Mouse (Mus musculus) adrenal gland, adult 2 months (tissue): ENCODE data around the gene BC037034. TPM values are rescaled to one million over a fixed set of nuclear protein-coding genes. Genes with fewer than 3 reads are reported as not detected.
"Not testable (repeated sequence)": the region's sequence is repeated elsewhere in the genome, so short reads cannot be mapped to it uniquely, and the experiment has no call there.

Experiments used
- DNase-seq: peaks from one replicate; pipeline ENCODE4 v3.0.0; 2021
- polyA plus RNA-seq: library from polyadenylated mRNA; depleted of rRNA; stranded (reverse); fragments of >200 nt; gene quantifications from 2 replicates; pipeline ENCODE4 v1.2.3, GENCODE M21; 2012; rRNA removed
- total RNA-seq, 2 experiments: library from RNA; stranded (reverse); gene quantifications; 2 replicates each; pipeline ENCODE4 v1.2.3; 2021

Gene BC037034
- total and polyA plus RNA-seq, 3 experiments, result 24.3 to 93.4 (median 28.4) TPM

DNA sequence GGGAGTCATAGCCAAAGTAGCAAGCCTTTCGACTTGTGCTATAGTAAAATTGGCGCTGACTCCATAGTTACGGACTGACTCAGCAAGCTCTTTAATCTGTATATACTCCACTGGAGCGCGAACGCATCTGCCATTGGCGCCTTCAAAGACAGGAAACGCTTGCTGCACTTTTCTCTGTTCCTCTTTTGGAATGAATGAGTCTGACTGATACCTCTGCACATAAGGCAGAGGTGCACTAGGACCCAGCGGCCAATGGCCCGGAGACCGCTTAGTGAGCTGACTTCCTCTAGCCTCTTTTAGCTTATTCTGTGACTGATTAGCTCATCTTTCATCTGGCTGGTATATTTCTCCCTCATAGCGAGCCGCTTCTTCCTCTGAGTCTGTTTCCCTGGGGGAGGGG, 47.2 kb downstream of the BC037034 start:
- not testable (repeated sequence) for DNase-seq

Other genes starting within 250 kb of the BC037034 start
- not detected for gene Smok3a, start 242.8 kb downstream of the BC037034 start, total RNA-seq
- not detected in 2 replicates for gene Smok3a, start 242.8 kb downstream of the BC037034 start, polyA plus RNA-seq
- gene Smok3b, start 242.6 kb downstream of the BC037034 start, total RNA-seq, result not detected
- not detected in 2 replicates for gene Smok3b, start 242.6 kb downstream of the BC037034 start, polyA plus RNA-seq
- not detected for gene Smok3c, start 210.8 kb downstream of the BC037034 start, total RNA-seq
- gene Smok3c, start 210.8 kb downstream of the BC037034 start, polyA plus RNA-seq, result not detected in 2 replicates
- 10 to 100 TPM; 33.9 to 40.2 TPM for gene Zkscan1, start 178.9 kb downstream of the BC037034 start, total RNA-seq
- gene Zkscan1, start 178.9 kb downstream of the BC037034 start, polyA plus RNA-seq, result 2.7 and 3.4 TPM in 2 replicates
- 10 to 100 TPM; 14.8 to 16.7 TPM for gene Zscan21, start 147.1 kb downstream of the BC037034 start, total RNA-seq
- gene Zscan21, start 147.1 kb downstream of the BC037034 start, polyA plus RNA-seq, result 4.0 and 5.3 TPM in 2 replicates
- 10 to 100 TPM; 11.0 to 11.5 TPM for gene Zfp113, start 108.3 kb downstream of the BC037034 start, total RNA-seq
- 6.2 and 10.5 TPM in 2 replicates for gene Zfp113, start 108.3 kb downstream of the BC037034 start, polyA plus RNA-seq
- gene Cops6, start 103.0 kb downstream of the BC037034 start, total RNA-seq, result 100 to 1,000 TPM; 132 to 160 TPM
- 44.6 and 49.2 TPM in 2 replicates for gene Cops6, start 103.0 kb downstream of the BC037034 start, polyA plus RNA-seq
- 10 to 100 TPM; 19.4 to 20.1 TPM for gene Ap4m1, start 92.0 kb downstream of the BC037034 start, total RNA-seq
- gene Ap4m1, start 92.0 kb downstream of the BC037034 start, polyA plus RNA-seq, result 24.9 and 27.7 TPM in 2 replicates
- gene Mcm7, start 91.6 kb downstream of the BC037034 start, total RNA-seq, result 10 to 100 TPM; 22.8 to 23.1 TPM
- gene Mcm7, start 91.6 kb downstream of the BC037034 start, polyA plus RNA-seq, result 17.9 and 21.6 TPM in 2 replicates
- 10 to 100 TPM; 41.7 to 44.7 TPM for gene Taf6, start 76.6 kb downstream of the BC037034 start, total RNA-seq
- 63.3 and 72.2 TPM in 2 replicates for gene Taf6, start 76.6 kb downstream of the BC037034 start, polyA plus RNA-seq
- gene Cnpy4, start 76.5 kb downstream of the BC037034 start, total RNA-seq, result 10 to 100 TPM; 18.1 to 28.7 TPM
- 0.68 and 1.1 TPM in 2 replicates for gene Cnpy4, start 76.5 kb downstream of the BC037034 start, polyA plus RNA-seq
- gene Mblac1, start 69.7 kb downstream of the BC037034 start, total RNA-seq, result 10 to 100 TPM in 1 of 2 experiments, 1 to 10 TPM in 1; 5.0 to 11.9 TPM
- gene Mblac1, start 69.7 kb downstream of the BC037034 start, polyA plus RNA-seq, result 9.6 and 11.1 TPM in 2 replicates
- under 1 TPM; 0.29 to 0.66 TPM for gene Nxpe5, start 38.1 kb downstream of the BC037034 start, total RNA-seq
- gene Nxpe5, start 38.1 kb downstream of the BC037034 start, polyA plus RNA-seq, result 0.17 and 0.20 TPM in 2 replicates
- gene Lamtor4, start 8.6 kb downstream of the BC037034 start, total RNA-seq, result 10 to 100 TPM; 72.3 to 99.9 TPM
- gene Lamtor4, start 8.6 kb downstream of the BC037034 start, polyA plus RNA-seq, result 184 and 189 TPM in 2 replicates
- gene Gal3st4, start 8.8 kb upstream of the BC037034 start, total RNA-seq, result under 1 TPM; 0.12 to 0.28 TPM
- gene Gal3st4, start 8.8 kb upstream of the BC037034 start, polyA plus RNA-seq, result 0.07 TPM in 2 replicates
- gene Gm43720, start 15.9 kb upstream of the BC037034 start, total RNA-seq, result not detected
- not detected in 2 replicates for gene Gm43720, start 15.9 kb upstream of the BC037034 start, polyA plus RNA-seq
- under 1 TPM; 0.35 to 0.63 TPM for gene Gpc2, start 16.0 kb upstream of the BC037034 start, total RNA-seq
- gene Gpc2, start 16.0 kb upstream of the BC037034 start, polyA plus RNA-seq, result 2.3 and 3.1 TPM in 2 replicates
- under 1 TPM in 1 of 2 experiments, not detected in 1; 0.06 TPM for gene Stag3, start 16.2 kb upstream of the BC037034 start, total RNA-seq
- 0.68 TPM in 1 of 2 replicates, not detected in the other for gene Stag3, start 16.2 kb upstream of the BC037034 start, polyA plus RNA-seq
- gene Pvrig, start 77.9 kb upstream of the BC037034 start, total RNA-seq, result under 1 TPM in 1 of 2 experiments, not detected in 1; 0.55 TPM
- gene Pvrig, start 77.9 kb upstream of the BC037034 start, polyA plus RNA-seq, result 0.09 and 0.10 TPM in 2 replicates
- 1 to 10 TPM; 4.5 to 10.0 TPM for gene Zfp157, start 177.4 kb upstream of the BC037034 start, total RNA-seq
- 1.1 and 1.4 TPM in 2 replicates for gene Zfp157, start 177.4 kb upstream of the BC037034 start, polyA plus RNA-seq